Mouse (Mus musculus): ENCODE results near the gene Sox6. TPM values are rescaled to one million over a fixed set of nuclear protein-coding genes. Genes with fewer than 3 reads are reported as not detected.
A peak's percentile ranks its signal among the peaks of the same experiment; 100 is the strongest.
"Not testable (repeated sequence)": the region's sequence is repeated elsewhere in the genome, so short reads cannot be mapped to it uniquely, and the experiment has no call there.

The Sox6 gene
- total RNA-seq (2021), result 100 to 1,000 TPM; 153 to 158 TPM
- long read RNA-seq, experiment 1, partial matches to known transcripts, result 2 of 31 reads
- long read RNA-seq, experiment 1, other reads (novel, unspliced or antisense), result 29 of 31 reads
- long read RNA-seq, experiment 2, partial matches to known transcripts, result 5 of 27 reads
- long read RNA-seq, experiment 2, other reads (novel, unspliced or antisense), result 22 of 27 reads

DNA sequence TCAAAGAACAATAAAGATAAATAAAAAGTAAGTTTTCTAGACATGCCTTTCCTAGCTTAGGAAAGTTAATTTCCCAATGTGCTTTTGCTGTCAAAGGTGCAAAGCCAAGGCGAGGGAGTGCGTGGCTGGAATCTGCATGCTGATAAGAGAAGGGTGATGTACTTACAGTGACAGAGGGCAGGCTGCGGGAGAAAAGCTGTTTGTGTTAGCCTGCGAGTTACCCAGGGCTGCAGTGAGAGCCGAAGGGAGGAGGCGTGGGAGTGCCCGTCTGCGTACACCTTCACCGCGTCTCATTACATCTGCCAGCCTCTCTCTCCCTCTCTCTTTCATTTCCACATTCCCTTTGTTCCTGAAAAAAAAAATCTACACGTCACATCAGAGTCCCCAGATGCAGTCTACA lies at the start of gene Sox6:
Gene Sox6, minus strand, starts transcription at position 286 of the 400 bp plus-strand sequence.
- no peak for DNase-seq

GRCm38 (mm10) chr7:116084366-116084765 lies 45.8 kb upstream of the Sox6 start, which contains the start of gene Gm4353:
Gene Gm4353, minus strand, starts transcription at chr7:116084635.
- intact Hi-C loops (cut with DNase I); DNase-seq: not testable (repeated sequence)

More for the DNA sequence above, at the start of gene Sox6:
- intact Hi-C loops (cut with DNase I), result loop anchor here (2.0 to 5.0 kb wide), 3 partner anchors 821 to 1166 kb away; no protein-coding TSS in a partner anchor

DNA sequence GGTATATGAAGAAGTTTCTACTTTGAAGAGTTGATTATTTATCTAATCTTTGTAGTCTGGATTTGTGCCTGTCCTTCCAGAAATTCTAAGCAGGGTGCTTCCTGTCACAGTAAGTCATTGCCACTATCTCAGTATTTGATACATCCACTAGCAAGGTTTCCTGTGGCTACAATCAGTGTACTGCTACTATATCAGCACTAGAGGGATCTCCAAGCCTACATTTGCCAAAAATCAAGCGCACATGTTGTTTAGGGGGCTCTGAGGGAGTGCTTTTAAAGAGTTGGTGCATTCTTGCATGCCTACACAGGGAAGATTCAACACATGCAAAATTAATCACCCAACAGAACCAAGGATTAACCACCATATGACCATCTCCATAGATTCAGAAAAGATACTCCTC lies 22.1 kb upstream of the Sox6 start:
- intact Hi-C loops (cut with DNase I), result no loop called here
- no peak for DNase-seq

DNA sequence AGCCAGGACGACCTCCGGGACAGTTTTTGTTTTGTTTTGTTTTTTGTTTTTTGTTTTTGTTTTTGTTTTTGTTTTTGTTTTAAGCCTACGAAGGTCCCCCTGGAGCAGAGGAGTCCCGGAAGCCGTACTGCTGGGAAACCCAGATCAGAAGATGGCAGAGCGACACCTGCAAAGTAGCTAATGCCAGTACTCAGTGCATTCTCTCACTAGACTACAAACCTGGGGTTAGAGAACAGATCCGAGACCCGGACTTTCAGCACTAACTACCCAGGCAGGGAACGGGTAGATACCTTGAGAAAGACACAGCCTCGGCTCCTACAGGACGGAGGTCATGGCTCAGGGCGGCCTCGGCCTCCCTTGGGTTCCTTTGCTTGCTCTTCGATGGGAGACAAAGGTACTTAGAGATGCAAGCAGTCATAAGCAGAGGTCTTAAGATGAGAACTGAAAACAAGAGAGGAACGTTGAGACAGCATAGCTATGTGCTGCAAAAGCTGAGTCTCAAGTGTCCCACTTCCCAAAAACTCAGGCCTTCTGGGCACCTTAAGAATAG lies 1.9 kb upstream of the Sox6 start:
- no peak for DNase-seq
- intact Hi-C loops (cut with DNase I), result loop anchor here (2.0 kb wide), 1 partner anchor 674 kb away; no protein-coding TSS in a partner anchor

GRCm38 (mm10) chr7:116039538-116040466 lies 1.2 kb upstream of the Sox6 start:
- peak; percentile 81 to 84 for DNase-seq
- intact Hi-C loops (cut with DNase I), result loop anchor here (2.0 to 5.0 kb wide), 4 partner anchors 673 to 1168 kb away; no protein-coding TSS in a partner anchor

GRCm38 (mm10) chr7:116039196-116039537 lies 571 bp upstream of the Sox6 start, which contains the start of gene 1110004F10Rik:
Gene 1110004F10Rik, plus strand, starts transcription at chr7:116039397.
- peak in 1 of 2 experiments; percentile 13 for DNase-seq
- intact Hi-C loops (cut with DNase I), result loop anchor here (2.0 to 5.0 kb wide), 3 partner anchors 822 to 1167 kb away; no protein-coding TSS in a partner anchor

DNA sequence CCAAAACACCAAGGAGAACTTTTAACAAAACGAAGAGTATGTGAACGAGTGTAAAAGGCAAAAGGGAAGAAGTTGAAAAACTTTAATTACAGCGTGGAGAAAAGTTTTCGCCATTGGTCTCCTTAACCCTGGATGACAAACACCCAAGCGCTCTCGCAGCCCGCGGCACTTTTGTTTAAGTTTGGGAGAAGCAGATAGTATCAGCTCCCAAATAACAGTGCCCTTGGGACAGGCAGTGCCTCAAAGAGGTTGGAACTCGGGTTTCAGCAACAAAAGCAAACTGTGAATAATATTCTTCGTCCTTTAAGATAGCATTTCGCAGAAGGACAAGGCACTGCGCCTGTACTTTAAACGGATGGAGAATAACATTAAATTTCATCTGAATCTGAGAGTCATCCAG lies 572 bp downstream of the Sox6 start:
- intact Hi-C loops (cut with DNase I), result loop anchor here (2.0 to 5.0 kb wide), 3 partner anchors 821 to 1166 kb away; no protein-coding TSS in a partner anchor

GRCm38 (mm10) chr7:116036591-116037555 lies 1.7 kb downstream of the Sox6 start:
- DNase-seq, result peak in 1 of 2 experiments; percentile 12
- intact Hi-C loops (cut with DNase I), result loop anchor here (5.0 kb wide), 2 partner anchors 820 to 1165 kb away; no protein-coding TSS in a partner anchor

More for the DNA sequence above, 572 bp downstream of the Sox6 start:
- DNase-seq, result no peak

- intact Hi-C loops (cut with DNase I), result loop anchor here (5.0 kb wide), 2 partner anchors 818 to 1163 kb away; no protein-coding TSS in a partner anchor
- no peak for DNase-seq
Measured at GRCm38 (mm10) chr7:116035504-116035903, 3.1 kb downstream of the Sox6 start.

DNA sequence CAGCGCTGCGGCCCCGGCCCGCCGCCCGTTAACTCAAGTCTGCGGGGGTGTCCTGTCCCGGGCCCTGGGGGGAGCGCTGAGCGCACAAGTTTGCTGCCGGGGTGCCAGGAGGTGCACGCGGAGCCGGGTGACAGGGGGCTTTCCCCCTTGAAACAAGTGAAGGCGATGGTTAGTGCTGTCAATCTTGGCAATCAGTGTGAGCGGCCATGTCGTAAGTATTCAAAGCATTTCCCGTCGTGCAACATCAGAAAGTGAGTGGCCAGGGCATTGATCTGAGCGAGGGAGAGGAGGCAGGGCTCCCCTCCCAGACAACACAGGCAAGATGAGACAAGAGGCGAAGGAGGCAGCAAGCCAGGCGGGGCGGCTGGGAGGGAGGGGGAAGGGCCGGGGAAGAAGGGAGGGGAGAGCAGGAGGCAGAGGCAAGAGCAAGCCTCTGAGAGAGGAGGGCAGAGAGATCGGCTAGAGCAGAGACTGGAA lies 4.3 kb downstream of the Sox6 start:
- intact Hi-C loops (cut with DNase I), result loop anchor here (5.0 kb wide), 2 partner anchors 282 to 567 kb away; no protein-coding TSS in a partner anchor

DNA sequence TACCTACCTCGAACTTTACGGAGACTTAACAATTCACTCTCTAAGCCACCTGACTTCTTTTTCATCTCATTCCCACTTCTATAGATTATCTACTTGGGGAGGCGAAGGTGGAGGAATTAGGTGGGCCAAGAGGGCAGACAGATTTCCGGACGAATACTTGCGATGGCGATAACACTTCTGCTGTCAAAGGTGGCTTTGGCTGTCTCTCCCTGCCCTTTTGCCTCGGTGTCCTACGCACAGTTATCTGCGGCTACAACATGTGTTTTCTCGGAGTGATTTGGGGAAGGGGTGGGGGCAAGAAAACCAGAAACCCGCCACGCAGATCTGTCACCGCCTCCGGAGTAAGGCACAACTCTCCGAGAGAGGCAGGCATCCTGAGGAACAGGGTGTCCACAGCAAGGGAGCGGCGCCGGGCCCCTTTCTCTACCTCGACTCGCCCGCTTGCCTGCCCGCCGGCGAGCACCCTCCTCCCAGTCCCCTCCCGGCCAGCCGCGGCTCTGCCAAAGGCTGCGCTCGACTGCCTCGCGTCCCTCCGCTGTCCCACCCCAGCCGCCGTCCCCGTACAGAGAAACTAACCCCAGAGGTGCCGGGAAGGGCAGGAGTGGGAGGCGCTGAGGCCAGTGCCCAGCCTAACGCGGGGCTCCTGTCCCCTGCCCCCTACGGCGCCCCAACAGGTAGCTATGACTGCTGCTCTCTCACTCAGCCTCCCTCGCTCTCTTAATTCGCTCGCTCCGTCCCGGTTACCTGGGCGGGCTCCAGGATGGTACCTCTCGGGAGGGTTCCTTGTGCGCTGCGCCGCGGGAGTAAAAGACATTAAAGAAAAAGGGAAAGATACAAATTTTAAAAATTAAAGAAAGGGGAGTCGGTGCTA lies 5.0 kb downstream of the Sox6 start:
- DNase-seq, result peak; percentile 64 to 71
- intact Hi-C loops (cut with DNase I), result loop anchor here (5.0 kb wide), 2 partner anchors 281 to 566 kb away; no protein-coding TSS in a partner anchor

More for the DNA sequence above, 4.3 kb downstream of the Sox6 start:
- DNase-seq, result peak; percentile 45 to 56

- peak; percentile 28 to 61 for DNase-seq
- intact Hi-C loops (cut with DNase I), result loop anchor here (5.0 kb wide), 2 partner anchors 280 to 565 kb away; no protein-coding TSS in a partner anchor
Measured at GRCm38 (mm10) chr7:116032596-116033307, 5.8 kb downstream of the Sox6 start.

DNA sequence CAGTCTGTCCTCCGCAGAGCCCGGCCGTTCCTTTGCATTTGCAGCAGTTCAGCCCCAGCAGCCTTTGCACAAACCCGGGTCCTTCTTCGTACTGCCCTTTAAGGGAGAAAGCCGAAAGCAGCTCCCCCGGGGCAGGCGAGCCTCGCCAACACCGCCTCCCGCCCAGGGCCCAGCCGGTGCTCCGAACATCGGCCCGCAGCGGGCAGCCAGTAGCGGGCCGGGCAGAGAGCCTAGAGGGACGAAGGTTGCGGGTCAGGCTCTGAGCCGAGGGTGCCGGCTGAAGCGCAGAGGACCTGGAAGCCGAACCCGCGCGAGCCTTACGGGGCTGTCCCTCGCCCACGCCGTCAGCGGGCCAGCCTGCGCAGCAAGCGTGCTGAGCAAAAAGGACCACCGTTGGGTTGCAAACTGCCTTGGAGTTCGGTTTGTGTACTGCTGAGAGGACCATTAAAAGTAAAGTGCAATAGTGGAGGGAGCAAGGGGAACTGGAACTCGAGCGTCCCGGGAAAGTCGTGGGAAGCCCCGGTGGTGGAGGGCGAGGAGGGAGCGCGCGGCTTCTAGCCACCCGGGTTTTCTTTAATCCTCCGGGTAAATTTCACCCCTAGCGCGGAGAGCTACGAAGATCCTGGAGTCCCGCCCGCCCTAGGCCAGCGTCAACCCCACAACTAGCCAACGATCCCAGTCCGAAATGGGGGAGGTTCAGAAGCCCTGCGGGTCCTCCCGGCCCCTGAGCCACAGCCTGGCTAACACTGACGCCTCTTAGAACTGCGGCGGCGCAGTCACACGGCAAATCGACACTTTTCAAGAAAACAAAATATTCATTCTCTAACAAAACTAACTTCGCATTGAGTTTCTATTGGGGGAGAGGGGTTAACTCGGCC lies 6.6 kb downstream of the Sox6 start:
- DNase-seq, result peak; percentile 61 to 67
- intact Hi-C loops (cut with DNase I), result loop anchor here (5.0 kb wide), 2 partner anchors 280 to 565 kb away; no protein-coding TSS in a partner anchor

DNA sequence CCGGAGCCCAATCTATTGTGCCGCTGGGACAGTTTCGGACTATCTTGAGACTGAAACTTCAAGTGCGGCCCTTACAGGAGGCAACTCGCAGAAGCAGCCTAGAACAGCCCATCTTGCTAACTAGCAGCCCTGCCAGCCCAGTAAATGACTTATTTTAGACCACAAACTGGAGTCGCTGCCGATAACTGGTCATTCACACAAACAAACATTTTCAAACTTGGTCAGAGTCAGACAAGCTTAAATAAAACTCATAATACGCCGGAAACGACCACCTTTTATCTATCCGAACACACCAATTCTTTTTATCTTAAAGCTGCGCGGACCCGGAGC lies 7.2 kb downstream of the Sox6 start:
- DNase-seq, result no peak

DNA sequence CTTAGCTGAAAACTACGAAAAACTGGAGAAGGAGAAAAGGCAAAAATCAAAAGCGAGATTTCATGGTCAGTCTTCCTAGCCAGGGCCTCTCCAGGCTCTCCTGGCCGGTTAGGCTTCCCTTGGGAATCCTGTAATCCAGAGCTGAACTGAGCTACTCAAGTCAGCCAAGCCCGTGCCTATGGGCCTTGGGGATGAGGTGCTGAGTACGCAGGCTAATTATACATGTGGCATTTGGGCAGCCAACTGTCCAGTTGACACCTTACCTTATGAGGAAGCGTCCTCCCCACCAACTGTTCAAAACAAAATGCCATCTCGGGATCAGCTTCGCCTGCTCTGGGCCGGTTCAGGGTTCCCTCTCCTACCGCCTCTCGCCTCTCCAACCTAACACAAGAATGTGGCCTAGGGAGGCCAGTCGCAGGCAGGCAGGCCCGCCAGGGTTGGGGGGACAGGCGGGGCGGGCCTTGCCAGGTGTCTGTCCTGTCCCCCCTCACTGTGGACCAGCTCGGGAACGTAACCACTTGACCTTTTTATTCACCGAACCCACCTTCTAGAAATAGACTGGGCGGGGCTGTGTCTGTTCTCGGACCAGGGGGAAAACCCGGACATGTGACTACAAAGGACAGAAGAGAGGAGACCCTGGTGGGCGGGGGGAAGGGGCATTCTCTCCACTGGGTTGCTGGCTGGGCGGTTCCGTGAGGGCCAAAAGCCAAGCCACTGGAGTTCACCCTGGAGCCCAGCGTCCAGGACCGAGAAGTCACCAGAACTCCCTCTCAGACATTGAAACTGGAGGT lies 7.8 kb downstream of the Sox6 start:
- intact Hi-C loops (cut with DNase I), result loop anchor here (5.0 kb wide), 2 partner anchors 278 to 563 kb away; no protein-coding TSS in a partner anchor
- peak; percentile 55 to 65 for DNase-seq

More for the DNA sequence above, 7.2 kb downstream of the Sox6 start:
- intact Hi-C loops (cut with DNase I), result loop anchor here (5.0 kb wide), 2 partner anchors 279 to 564 kb away; no protein-coding TSS in a partner anchor

All from gastrocnemius, postnatal 36 days (tissue).